Mouse (Mus musculus): ENCODE results near the gene Serpina16. TPM values are rescaled to one million over a fixed set of nuclear protein-coding genes. Genes with fewer than 3 reads are reported as not detected.
"Not testable (repeated sequence)": the region's sequence is repeated elsewhere in the genome, so short reads cannot be mapped to it uniquely, and the experiment has no call there.

Serpina16 gene
- not detected for polyA plus RNA-seq (2017; shearing (Covaris generic))

GRCm38 (mm10) chr12:103676039-103676438 is at the start of gene Serpina16:
Serpina16 (minus strand) TSS chr12:103676139.
- ATAC-seq: no peak

GRCm38 (mm10) chr12:103711537-103711936 is 35.6 kb upstream of the Serpina16 start:
- ATAC-seq: no peak

- no peak for ATAC-seq
Observed at GRCm38 (mm10) chr12:103710405-103710804, 34.5 kb upstream of the Serpina16 start.

- ATAC-seq: no peak
Observed at GRCm38 (mm10) chr12:103706113-103706512, 30.2 kb upstream of the Serpina16 start.

- ATAC-seq: no peak
Observed at GRCm38 (mm10) chr12:103705547-103705946, 29.6 kb upstream of the Serpina16 start.

- no peak for ATAC-seq
Observed at GRCm38 (mm10) chr12:103700144-103700750, 24.3 kb upstream of the Serpina16 start.

GRCm38 (mm10) chr12:103695429-103695828 is 19.5 kb upstream of the Serpina16 start, which contains the start of gene Serpina1f:
Serpina1f (minus strand) TSS chr12:103695529.
- ATAC-seq: no peak

GRCm38 (mm10) chr12:103688221-103688814 is 12.4 kb upstream of the Serpina16 start:
- no peak for ATAC-seq

- no peak for ATAC-seq
Observed at GRCm38 (mm10) chr12:103687021-103687420, 11.1 kb upstream of the Serpina16 start.

GRCm38 (mm10) chr12:103686050-103686449 is 10.1 kb upstream of the Serpina16 start:
- ATAC-seq: no peak

GRCm38 (mm10) chr12:103685386-103685785 is 9.4 kb upstream of the Serpina16 start:
- no peak for ATAC-seq

GRCm38 (mm10) chr12:103683775-103684174 is 7.8 kb upstream of the Serpina16 start:
- ATAC-seq: no peak

- no peak for ATAC-seq
Observed at GRCm38 (mm10) chr12:103681739-103682138, 5.8 kb upstream of the Serpina16 start.

GRCm38 (mm10) chr12:103681169-103681568 is 5.2 kb upstream of the Serpina16 start:
- ATAC-seq: no peak

GRCm38 (mm10) chr12:103679853-103680252 is 3.9 kb upstream of the Serpina16 start:
- ATAC-seq: not testable (repeated sequence)

GRCm38 (mm10) chr12:103673179-103673578 is 2.8 kb downstream of the Serpina16 start:
- ATAC-seq: no peak

GRCm38 (mm10) chr12:103671483-103671882 is 4.5 kb downstream of the Serpina16 start:
- no peak for ATAC-seq

- no peak for ATAC-seq
Observed at GRCm38 (mm10) chr12:103670964-103671363, 5.0 kb downstream of the Serpina16 start.

GRCm38 (mm10) chr12:103670344-103670743 is 5.6 kb downstream of the Serpina16 start:
- no peak for ATAC-seq

- ATAC-seq: no peak
Observed at GRCm38 (mm10) chr12:103665286-103665685, 10.7 kb downstream of the Serpina16 start.

- ATAC-seq: not testable (repeated sequence)
Observed at GRCm38 (mm10) chr12:103662053-103662452, 13.9 kb downstream of the Serpina16 start.

GRCm38 (mm10) chr12:103660076-103660475 is 15.9 kb downstream of the Serpina16 start:
- ATAC-seq: no peak

GRCm38 (mm10) chr12:103659171-103659570 is 16.8 kb downstream of the Serpina16 start:
- no peak for ATAC-seq

GRCm38 (mm10) chr12:103657991-103658390 is 17.9 kb downstream of the Serpina16 start:
- ATAC-seq: no peak

Data from CD4-positive, CD25-positive, alpha-beta regulatory T cell, adult 4 months (primary cell).